Mouse (Mus musculus) stomach, embryonic 15.5 days (tissue): Measurements from ENCODE around the gene Uqcr10. TPM values are rescaled to one million over a fixed set of nuclear protein-coding genes. Genes with fewer than 3 reads are reported as not detected.

Source experiments
- ATAC-seq: fragments of 200-750 bp; cut with Nextera tagmentation; 2 replicates; pipeline ENCODE4 v1.8.0; 2017; ENCODE audit warnings: low read depth, moderate number of reproducible peaks, moderate TSS enrichment; ENCODE audit not compliant: insufficient read depth, low FRiP score
- H3K27ac ChIP-seq: fragments of 300-500 bp; sonication (generic); 2 replicates; pipeline ENCODE4 v1.5.1; 2015; ENCODE audit warnings: mild to moderate bottlenecking, inconsistent platforms
- H3K27me3 ChIP-seq: fragments of 300-500 bp; sonication (generic); replicated peaks from 2 replicates; pipeline ENCODE4 v1.6.1; 2015; ENCODE audit warnings: inconsistent platforms
- H3K36me3 ChIP-seq: fragments of 300-500 bp; sonication (generic); 2 replicates; pipeline ENCODE4 v1.6.1; 2015; ENCODE audit warnings: inconsistent platforms
- H3K4me1 ChIP-seq: fragments of 300-500 bp; sonication (generic); 2 replicates; pipeline ENCODE4 v1.6.1; 2015; ENCODE audit warnings: inconsistent platforms
- H3K4me2 ChIP-seq: fragments of 300-500 bp; sonication (generic); 2 replicates; pipeline ENCODE4 v1.6.1; 2015; ENCODE audit warnings: mild to moderate bottlenecking, inconsistent platforms
- H3K4me3 ChIP-seq: fragments of 300-500 bp; sonication (generic); replicated peaks from 2 replicates; pipeline ENCODE4 v1.5.1; 2015; ENCODE audit warnings: inconsistent platforms
- H3K9ac ChIP-seq: fragments of 300-500 bp; sonication (generic); 2 replicates; pipeline ENCODE4 v1.6.1; 2015; ENCODE audit warnings: inconsistent platforms
- H3K9me3 ChIP-seq: fragments of 300-500 bp; sonication (generic); 2 replicates; pipeline ENCODE4 v1.6.1; 2016; ENCODE audit warnings: inconsistent platforms
- WGBS: fragments of 180-500 bp; shearing (Covaris S2); methylation state at CpG from one replicate; pipeline ENCODE4 v1.1.7; 2015; 5-methylcytosine and 5-hydroxymethylcytosine counted together
- polyA plus RNA-seq: library from polyadenylated mRNA; unstranded; fragments of >200 nt; fragmentation: Nextera tagmentation; extraction: Ambion mirVana; gene quantifications from 2 replicates; pipeline ENCODE4 v1.2.1, GENCODE M21; 2015

Uqcr10 gene
- polyA plus RNA-seq, 1 experiment from 2014 or later: 1,051 TPM

DNA sequence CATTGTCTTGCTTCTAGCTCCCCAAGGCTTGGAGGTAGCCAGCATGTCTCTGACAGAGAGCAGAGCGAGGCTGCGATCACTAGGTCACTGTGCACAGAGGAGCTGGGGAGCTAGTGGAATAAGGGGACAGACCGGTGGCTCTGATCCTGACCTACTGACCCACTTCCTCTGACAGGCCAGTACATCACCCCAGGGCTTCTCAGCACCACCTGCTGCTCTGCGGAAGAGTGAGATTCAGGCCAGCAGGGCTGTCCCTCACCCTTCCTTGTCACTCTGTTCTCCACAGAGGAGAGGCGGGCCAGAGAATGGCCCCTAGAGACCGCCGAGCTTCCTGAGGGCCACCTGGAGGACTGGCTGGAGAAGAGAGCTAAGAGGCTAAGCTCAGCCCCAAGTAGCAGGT is 27.6 kb upstream of the Uqcr10 start:
- no peak overlapping the region for H3K4me2 ChIP-seq
- H3K4me3 ChIP-seq: no peak overlapping the region
- no peaks in the 10 kb centered on the region for H3K9me3 ChIP-seq
- ATAC-seq: no peak
- 78% methylated on average over 7 of the region's 7 CpGs for WGBS
- no peaks in the 10 kb centered on the region for H3K27me3 ChIP-seq
- H3K4me1 ChIP-seq: peaks cover 15% of the 10 kb centered on the region; the same call in 1 of the 2 replicates
- no peak overlapping the region for H3K27ac ChIP-seq
- H3K9ac ChIP-seq: no peak overlapping the region
- 0 out of 2 replicates have a peak, but pooled peaks cover 2% of the 10 kb centered on the region for H3K36me3 ChIP-seq

DNA sequence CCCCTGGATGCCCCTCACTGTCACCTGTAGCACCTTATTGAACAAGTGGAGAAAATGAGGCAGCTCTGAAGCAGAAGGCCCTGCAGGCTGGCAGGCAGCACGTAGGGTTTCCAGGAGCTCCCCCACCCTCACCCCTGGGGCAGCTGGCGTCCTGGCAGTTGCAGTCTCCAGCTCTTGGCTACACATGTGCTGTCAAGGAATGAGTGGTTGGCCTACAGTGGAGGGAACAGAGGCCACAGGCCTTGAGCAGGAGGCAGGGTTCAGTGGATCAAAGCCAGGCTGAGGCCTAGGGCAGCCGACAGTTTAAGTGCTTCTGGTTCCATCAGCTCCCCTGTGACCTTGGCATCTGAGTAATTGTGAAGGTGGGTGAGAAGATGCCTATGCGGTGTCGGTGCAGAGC is 26.8 kb upstream of the Uqcr10 start:
- Histone ChIP-seq H3K4me2 (no peak overlapping the region), H3K4me3 (no peak overlapping the region), H3K4me1 (peaks cover 15% of the 10 kb centered on the region; the same call in 1 of the 2 replicates), H3K36me3 (0 out of 2 replicates have a peak, but pooled peaks cover 2% of the 10 kb centered on the region), H3K9me3 (no peaks in the 10 kb centered on the region), H3K27me3 (no peaks in the 10 kb centered on the region), H3K9ac (no peak overlapping the region), H3K27ac (no peak overlapping the region)
- ATAC-seq: no peak
- 75% methylated on average over 5 of the region's 5 CpGs for WGBS

DNA sequence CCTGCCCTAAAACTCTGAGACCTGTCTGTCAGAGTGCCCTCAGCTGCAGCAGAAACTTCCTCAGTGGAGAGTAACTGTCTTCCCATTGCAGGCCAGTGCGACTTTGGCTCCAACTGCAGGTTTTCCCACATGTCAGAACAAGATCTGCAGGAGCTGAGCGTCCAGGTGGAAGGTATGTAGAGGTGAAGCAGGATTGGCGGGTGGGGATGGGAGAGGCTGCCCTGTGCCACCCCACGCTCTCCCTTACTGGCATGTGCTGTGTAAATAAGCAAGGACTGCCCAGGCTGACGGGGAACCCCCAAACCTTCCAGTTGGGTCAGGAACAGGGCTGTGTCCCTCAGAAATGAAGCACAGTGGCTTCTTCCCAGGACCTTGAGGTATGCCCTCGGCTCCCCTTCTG is 26.0 kb upstream of the Uqcr10 start:
- Histone ChIP-seq H3K9ac (no peak overlapping the region), H3K4me1 (peaks cover 13% of the 10 kb centered on the region; the same call in 1 of the 2 replicates), H3K36me3 (0 out of 2 replicates have a peak, but pooled peaks cover 2% of the 10 kb centered on the region), H3K4me2 (no peak overlapping the region), H3K4me3 (no peak overlapping the region), H3K27ac (peak overlapping the region; percentile 78), H3K27me3 (no peaks in the 10 kb centered on the region), H3K9me3 (no peaks in the 10 kb centered on the region)
- WGBS: 58% methylated on average over 6 of the region's 6 CpGs
- peak; percentile 75; the same call in 1 of the 2 replicates for ATAC-seq

DNA sequence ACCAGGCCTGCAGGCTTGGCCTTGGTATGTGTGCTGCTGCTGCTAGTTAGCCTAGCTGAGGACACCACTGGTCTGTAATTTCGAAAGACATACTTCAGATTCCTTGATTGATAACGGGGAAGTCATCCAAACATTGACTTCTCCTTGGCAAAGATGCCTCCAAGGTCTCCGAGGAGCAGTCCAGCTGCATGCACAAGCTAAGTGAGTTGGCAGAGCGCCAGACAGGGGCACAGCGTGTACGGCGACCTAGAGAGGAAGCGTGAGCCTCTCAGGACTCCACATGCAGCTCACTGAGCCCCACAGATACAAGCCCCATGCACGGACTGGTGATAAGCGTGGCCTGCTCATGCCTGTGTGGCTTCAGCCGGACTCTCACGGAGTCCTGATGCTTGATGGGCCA is 25.5 kb upstream of the Uqcr10 start:
- Histone ChIP-seq H3K9ac (no peak overlapping the region), H3K4me1 (peaks cover 13% of the 10 kb centered on the region; the same call in 1 of the 2 replicates), H3K36me3 (0 out of 2 replicates have a peak, but pooled peaks cover 2% of the 10 kb centered on the region), H3K9me3 (no peaks in the 10 kb centered on the region), H3K27me3 (no peaks in the 10 kb centered on the region), H3K4me2 (no peak overlapping the region), H3K4me3 (no peak overlapping the region), H3K27ac (peak overlapping the region; percentile 78)
- WGBS: 33% methylated on average over 12 of the region's 12 CpGs
- no peak; the same call in 1 of the 2 replicates for ATAC-seq

DNA sequence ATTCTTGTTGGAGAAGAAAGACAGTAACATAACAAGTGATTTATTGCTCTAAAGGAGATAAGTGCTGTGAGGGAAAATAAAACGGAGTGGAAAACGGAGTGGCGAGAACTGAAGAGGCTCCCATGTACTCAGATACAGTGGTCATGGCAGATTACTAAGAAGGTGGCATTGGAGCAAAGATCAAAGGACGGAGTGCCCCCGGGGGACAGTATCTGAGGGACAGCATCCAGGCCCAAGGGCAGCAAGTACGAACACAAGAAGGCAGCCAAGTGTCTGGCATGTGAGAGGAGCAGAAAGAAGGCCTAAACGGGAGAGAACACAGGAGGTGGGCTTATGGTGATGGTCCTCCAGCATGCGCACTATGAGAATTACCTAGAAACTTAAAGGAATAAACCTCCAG is 17.6 kb upstream of the Uqcr10 start:
- Histone ChIP-seq H3K4me1 (peaks cover 5% of the 10 kb centered on the region), H3K9ac (no peak overlapping the region), H3K9me3 (no peaks in the 10 kb centered on the region), H3K36me3 (peaks cover 6% of the 10 kb centered on the region; the same call in 1 of the 2 replicates), H3K4me2 (no peak overlapping the region), H3K27me3 (no peaks in the 10 kb centered on the region), H3K4me3 (no peak overlapping the region), H3K27ac (no peak overlapping the region)
- WGBS: 75% methylated on average over 8 of the region's 8 CpGs
- no peak for ATAC-seq

DNA sequence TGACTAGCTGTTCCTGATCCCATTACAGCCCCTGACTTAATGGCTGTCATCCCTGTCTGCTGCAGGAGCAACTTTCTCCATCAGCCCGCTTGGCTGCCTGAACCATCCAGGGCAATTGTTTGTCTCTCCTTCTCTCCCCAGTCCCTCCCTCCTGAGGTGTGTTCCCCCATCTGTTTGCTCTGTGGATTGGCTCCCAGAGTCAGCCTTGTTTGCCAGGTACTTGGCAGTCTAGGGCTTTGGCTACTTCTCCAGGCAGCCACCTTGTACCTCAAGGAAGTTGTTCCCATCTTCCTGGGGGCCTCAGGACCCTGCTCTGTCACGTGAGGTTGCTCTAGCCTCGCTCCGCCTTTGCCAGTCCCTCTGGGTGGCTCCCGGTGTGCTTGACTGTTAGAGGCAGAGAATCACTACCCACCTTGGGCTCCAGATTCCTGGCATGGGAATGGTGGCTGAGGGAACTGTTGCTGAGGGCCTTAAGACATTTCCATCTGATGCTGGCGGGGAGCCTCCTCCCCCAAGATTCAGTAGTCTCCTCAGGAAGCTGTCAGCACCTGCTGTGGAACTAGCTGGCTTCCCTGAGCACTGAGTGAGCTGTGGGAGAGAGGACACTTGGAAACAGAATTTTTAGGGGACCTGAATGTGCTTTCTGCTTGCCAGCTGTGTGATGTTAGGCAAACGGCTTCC is 16.9 kb upstream of the Uqcr10 start:
- ATAC-seq: peak; percentile 57; the same call in 1 of the 2 replicates
- Histone ChIP-seq H3K4me1 (peaks cover 5% of the 10 kb centered on the region), H3K9me3 (no peaks in the 10 kb centered on the region), H3K4me2 (no peak overlapping the region), H3K27me3 (no peaks in the 10 kb centered on the region), H3K27ac (no peak overlapping the region), H3K4me3 (no peak overlapping the region), H3K36me3 (peaks cover 6% of the 10 kb centered on the region; the same call in 1 of the 2 replicates), H3K9ac (no peak overlapping the region)
- WGBS: 48% methylated on average over 7 of the region's 7 CpGs

DNA sequence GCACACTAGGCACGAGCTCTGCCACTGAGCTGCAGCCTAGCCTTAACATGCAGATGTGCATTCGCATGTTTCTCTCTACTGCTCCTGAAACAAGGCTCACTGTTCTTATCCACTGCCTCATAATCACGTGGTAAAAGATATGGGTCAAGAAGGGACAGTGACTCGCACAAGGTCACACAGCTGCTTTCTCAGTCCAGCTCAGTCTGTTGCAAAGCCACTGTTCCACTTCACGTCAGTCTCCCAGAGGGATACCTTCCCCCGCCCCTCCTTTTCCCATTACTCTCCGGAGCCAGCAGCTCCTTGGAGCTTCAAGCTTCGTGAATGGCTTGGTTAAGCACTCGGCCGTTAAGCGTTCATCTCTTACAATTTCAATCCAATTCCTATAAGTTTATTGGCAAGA is 16.3 kb upstream of the Uqcr10 start:
- Histone ChIP-seq H3K27ac (no peak overlapping the region), H3K27me3 (no peaks in the 10 kb centered on the region), H3K36me3 (peaks cover 6% of the 10 kb centered on the region; the same call in 1 of the 2 replicates), H3K4me1 (peaks cover 5% of the 10 kb centered on the region), H3K9me3 (no peaks in the 10 kb centered on the region), H3K9ac (no peak overlapping the region), H3K4me3 (no peak overlapping the region), H3K4me2 (no peak overlapping the region)
- WGBS: 68% methylated on average over 11 of the region's 11 CpGs
- no peak for ATAC-seq

DNA sequence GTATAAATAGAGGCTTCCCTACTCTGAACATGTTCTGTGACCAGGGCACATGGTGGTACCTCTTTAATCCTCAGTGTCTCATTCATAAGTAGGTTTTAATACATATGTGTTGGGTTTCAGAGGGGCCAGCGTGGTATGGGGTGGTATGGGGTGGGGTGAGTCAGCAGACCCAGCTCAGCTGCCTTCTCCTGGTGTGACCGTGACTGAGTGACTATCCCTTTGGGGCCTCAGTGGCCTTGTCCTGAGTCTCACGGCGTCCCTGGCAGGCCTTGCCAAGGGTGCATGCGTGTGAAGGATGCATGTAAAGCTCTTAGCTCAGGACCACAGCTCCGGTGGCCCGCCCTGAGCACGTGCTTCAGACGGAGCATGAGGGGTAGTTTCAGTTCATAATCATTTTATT is 15.8 kb upstream of the Uqcr10 start:
- Histone ChIP-seq H3K27me3 (no peaks in the 10 kb centered on the region), H3K4me2 (no peak overlapping the region), H3K9me3 (no peaks in the 10 kb centered on the region), H3K9ac (no peak overlapping the region), H3K4me1 (peaks cover 5% of the 10 kb centered on the region), H3K36me3 (peaks cover 6% of the 10 kb centered on the region; the same call in 1 of the 2 replicates), H3K4me3 (no peak overlapping the region), H3K27ac (no peak overlapping the region)
- no peak for ATAC-seq
- WGBS: 89% methylated on average over 9 of the region's 9 CpGs

DNA sequence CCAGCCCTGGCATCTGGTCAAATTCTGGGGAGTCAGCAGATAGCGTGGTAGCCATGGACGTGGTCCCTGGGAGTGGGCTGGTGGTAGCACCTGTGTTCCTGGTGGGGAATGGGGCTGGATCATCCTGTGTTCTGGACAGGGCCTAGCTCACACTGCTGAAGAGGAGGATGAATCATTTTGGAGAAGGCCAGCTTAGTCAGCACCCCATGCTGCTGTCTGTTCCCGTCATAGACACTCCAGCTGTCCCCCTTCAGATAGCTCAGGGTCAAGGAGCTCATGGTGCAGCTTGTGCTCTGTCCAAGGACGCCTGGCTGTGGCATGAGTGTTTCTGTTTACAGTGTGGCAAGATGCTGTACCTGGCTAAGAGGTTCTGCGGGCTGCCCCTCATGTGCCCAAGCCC is 14.4 kb upstream of the Uqcr10 start:
- Histone ChIP-seq H3K4me3 (no peak overlapping the region), H3K4me2 (no peak overlapping the region), H3K36me3 (peaks cover 7% of the 10 kb centered on the region; the same call in 1 of the 2 replicates), H3K9me3 (no peaks in the 10 kb centered on the region), H3K4me1 (peaks cover 5% of the 10 kb centered on the region), H3K9ac (no peak overlapping the region), H3K27ac (no peak overlapping the region), H3K27me3 (no peaks in the 10 kb centered on the region)
- 76% methylated on average over 5 of the region's 5 CpGs for WGBS
- ATAC-seq: no peak

DNA sequence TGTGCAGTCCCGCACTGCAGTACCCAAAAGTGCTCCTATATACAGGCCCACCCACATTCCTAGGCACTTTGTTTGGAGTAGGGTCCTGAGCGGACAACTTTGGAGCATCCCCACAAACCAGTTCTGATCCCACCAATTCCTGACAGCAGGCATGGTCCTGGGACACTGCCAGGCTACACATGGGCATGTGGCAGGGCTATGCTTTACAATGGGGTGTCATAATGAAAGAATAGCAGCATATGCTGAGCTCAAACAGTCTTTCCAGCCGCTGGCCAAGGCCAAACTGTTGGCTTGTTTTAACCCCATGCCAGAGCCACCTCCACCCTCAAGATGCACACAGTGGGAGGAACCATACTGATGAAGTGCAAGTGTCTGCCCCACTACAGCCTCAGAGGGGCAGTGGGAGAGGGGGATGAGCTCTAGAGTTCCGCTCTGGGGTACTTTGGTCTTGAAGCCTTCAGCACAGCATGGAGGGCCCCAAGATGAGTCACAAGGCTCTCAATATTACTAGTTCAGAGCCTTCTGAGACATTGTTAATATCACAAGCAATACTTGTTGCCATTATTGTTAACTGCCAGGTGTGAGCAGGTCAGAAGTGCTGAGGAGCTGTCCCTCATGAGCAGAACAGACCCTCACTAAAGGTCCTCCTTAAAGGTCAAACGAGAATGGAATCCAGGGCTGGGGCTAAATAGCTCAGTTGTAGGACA is 12.5 kb upstream of the Uqcr10 start:
- 84% methylated on average over 5 of the region's 5 CpGs for WGBS
- H3K36me3 ChIP-seq: 0 out of 2 replicates have a peak, but pooled peaks cover 2% of the 10 kb centered on the region
- H3K27ac ChIP-seq: no peak overlapping the region
- H3K4me1 ChIP-seq: peaks cover 5% of the 10 kb centered on the region
- H3K4me2 ChIP-seq: no peak overlapping the region
- H3K9ac ChIP-seq: no peak overlapping the region
- H3K27me3 ChIP-seq: no peaks in the 10 kb centered on the region
- H3K9me3 ChIP-seq: no peaks in the 10 kb centered on the region
- H3K4me3 ChIP-seq: no peak overlapping the region
- ATAC-seq: no peak

DNA sequence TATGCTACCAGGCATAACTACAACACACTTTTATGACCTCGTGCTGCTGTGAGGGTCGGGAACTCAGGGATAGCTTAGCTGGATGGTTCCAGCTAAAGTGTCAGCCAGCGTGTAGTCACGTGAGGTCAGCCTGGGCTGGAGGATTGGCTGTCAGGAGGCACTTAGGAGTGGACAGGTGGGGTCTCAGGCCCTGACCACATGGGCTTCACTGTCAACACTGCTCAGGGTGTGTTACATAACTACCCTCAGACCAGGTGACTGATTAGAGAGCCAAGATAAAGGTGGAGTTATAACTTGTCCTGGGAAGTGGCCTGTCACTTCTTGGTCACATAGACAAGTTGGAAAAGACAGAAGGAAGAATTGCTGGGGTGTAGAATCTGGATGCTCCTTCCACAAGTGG is 11.5 kb upstream of the Uqcr10 start:
- ATAC-seq: no peak
- Histone ChIP-seq H3K4me3 (no peak overlapping the region), H3K36me3 (0 out of 2 replicates have a peak, but pooled peaks cover 2% of the 10 kb centered on the region), H3K27ac (no peak overlapping the region), H3K9ac (no peak overlapping the region), H3K4me2 (no peak overlapping the region), H3K4me1 (no peaks in the 10 kb centered on the region), H3K27me3 (no peaks in the 10 kb centered on the region), H3K9me3 (no peaks in the 10 kb centered on the region)
- WGBS: 79% methylated on average over 4 of the region's 4 CpGs

DNA sequence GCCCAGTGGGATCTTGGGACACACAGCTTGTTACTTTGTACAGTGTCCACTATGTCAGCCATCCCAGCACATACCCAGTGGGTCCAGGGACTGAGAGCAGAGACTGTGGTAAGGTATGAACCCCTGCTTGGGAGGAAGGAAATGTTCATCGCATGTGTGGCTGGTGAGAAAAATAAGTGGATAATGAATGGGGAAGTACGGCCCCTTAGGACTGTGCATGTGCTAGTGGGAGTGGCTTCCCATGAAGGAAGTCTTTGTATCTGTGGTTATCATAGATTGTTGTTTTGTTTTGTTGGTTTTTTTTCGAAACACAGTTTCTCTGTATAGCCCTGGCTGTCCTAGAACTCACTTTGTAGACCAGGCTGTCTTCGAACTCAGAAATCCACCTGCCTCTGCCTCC is 10.6 kb upstream of the Uqcr10 start:
- Histone ChIP-seq H3K4me2 (no peak overlapping the region), H3K36me3 (0 out of 2 replicates have a peak, but pooled peaks cover 2% of the 10 kb centered on the region), H3K27me3 (no peaks in the 10 kb centered on the region), H3K9ac (no peak overlapping the region), H3K4me3 (no peak overlapping the region), H3K27ac (no peak overlapping the region), H3K4me1 (no peaks in the 10 kb centered on the region), H3K9me3 (no peaks in the 10 kb centered on the region)
- WGBS: 79% methylated on average over 4 of the region's 4 CpGs
- no peak for ATAC-seq
